Mouse (Mus musculus) lung, adult 2 months (tissue): ENCODE measurements around the gene Dab2.

ENCODE experiments used
- CTCF ChIP-seq: fragments of 200-500 bp; IDR thresholded peaks from 2 replicates; pipeline ENCODE4 v1.5.1; 2011; ENCODE audit warnings: mild to moderate bottlenecking, low read length, control low read depth; ENCODE audit not compliant: insufficient read depth
- POLR2A ChIP-seq: fragments of 200-500 bp; IDR thresholded peaks from 2 replicates; pipeline ENCODE4 v1.6.1; 2011; ENCODE audit warnings: low read depth, mild to moderate bottlenecking, control low read depth, low read length, borderline replicate concordance; ENCODE audit errors: extremely low read depth

DNA sequence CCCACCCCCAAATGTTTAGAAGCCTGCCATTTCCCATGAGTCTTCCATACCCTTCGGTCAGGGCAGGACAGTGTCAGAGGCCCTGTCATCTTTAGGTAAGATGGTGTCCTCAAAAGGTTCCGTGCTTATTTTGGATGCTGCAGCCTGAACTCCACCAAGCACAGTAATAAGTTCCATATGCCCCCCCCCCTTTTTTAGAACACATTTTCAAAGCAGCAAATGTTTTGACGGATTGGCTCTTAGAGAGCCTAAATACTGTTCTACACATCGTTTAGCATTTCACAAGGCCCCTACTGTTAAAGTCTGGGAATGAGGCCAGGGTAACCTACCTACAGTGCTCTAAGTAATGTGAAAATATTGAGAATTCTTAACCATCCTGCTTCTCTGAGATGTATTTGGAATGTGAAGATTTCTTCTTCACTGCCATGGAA is 19.6 kb upstream of the Dab2 start:
- no peak for TF ChIP-seq CTCF
- TF ChIP-seq POLR2A: no peak
